Comparison of ENCODE assay signal across 8 mouse cellular contexts in the genomic region with DNA sequence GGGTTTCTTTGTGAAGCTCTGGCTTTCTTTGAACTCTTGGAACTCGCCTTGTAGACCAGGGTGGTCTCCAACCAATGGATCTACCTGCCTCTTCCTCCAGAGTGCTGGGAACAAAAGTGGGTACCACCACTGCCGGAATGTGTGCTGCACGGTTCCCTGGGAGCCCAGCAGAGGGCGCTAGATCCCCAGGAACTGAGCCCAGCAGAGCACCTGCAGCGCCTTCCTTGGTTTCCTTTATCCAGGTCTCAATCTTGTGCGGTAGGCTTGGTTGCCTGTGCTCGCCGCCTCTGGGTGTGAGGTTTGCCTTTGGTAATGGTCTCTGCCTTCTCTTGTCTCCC. TPM values are rescaled to one million over a fixed set of nuclear protein-coding genes. Genes with fewer than 3 reads are reported as not detected.
DNase-seq lines count a peak whose midpoint lies in the region; ATAC-seq lines count a peak whose summit lies in the region.

No protein-coding gene starts in this region.

- no peak overlapping the region for H3K4me3 ChIP-seq in heart, embryonic 12.5 days
- no peak overlapping the region for H3K4me3 ChIP-seq in midbrain, embryonic 14.5 days (replicated peaks; ENCODE audit: low read depth, low read length)

- H3K27ac ChIP-seq in heart, embryonic 12.5 days (ENCODE audit: poor library complexity, severe bottlenecking), result no peak overlapping the region
- no peak overlapping the region for H3K27ac ChIP-seq in midbrain, embryonic 14.5 days (replicated peaks; ENCODE audit: low read depth, low read length)

- no peaks in the 10 kb centered on the region for H3K9me3 ChIP-seq in heart, embryonic 12.5 days (replicated peaks)
- H3K9me3 ChIP-seq in midbrain, embryonic 14.5 days (ENCODE audit: control insufficient read depth, low read length), result no peaks in the 10 kb centered on the region

- H3K4me1 ChIP-seq in heart, embryonic 12.5 days (replicated peaks), result peaks cover 31% of the 10 kb centered on the region
- no peaks in the 10 kb centered on the region for H3K4me1 ChIP-seq in midbrain, embryonic 14.5 days (ENCODE audit: control insufficient read depth, insufficient read depth, low read length)

- WGBS in heart, embryonic 12.5 days, result 24% methylated on average over 8 of the region's 8 CpGs
- 15% methylated on average over 8 of the region's 8 CpGs for WGBS in midbrain, embryonic 14.5 days

- no peak; the same call in 1 of the 2 replicates for ATAC-seq in heart, embryonic 12.5 days (ENCODE audit: insufficient number of reproducible peaks, low FRiP score)
- no peak for ATAC-seq in midbrain, embryonic 14.5 days (ENCODE audit: low FRiP score, low TSS enrichment)

- H3K4me2 ChIP-seq in heart, embryonic 12.5 days, result no peak overlapping the region
- H3K4me2 ChIP-seq in midbrain, embryonic 14.5 days (ENCODE audit: low read length), result no peak overlapping the region

- no peaks in the 10 kb centered on the region for H3K27me3 ChIP-seq in heart, embryonic 12.5 days (replicated peaks)
- H3K27me3 ChIP-seq in midbrain, embryonic 14.5 days (ENCODE audit: control insufficient read depth, insufficient read depth, low read length), result no peaks in the 10 kb centered on the region

- H3K9ac ChIP-seq in heart, embryonic 12.5 days, result no peak overlapping the region
- no peak overlapping the region for H3K9ac ChIP-seq in midbrain, embryonic 14.5 days (replicated peaks; ENCODE audit: low read length)

- H3K36me3 ChIP-seq in heart, embryonic 12.5 days, result peaks cover 82% of the 10 kb centered on the region
- peaks cover 91% of the 10 kb centered on the region for H3K36me3 ChIP-seq in midbrain, embryonic 14.5 days (ENCODE audit: control insufficient read depth, insufficient read depth, low read length)

- peak; percentile 97 for DNase-seq in heart, adult 11 months
- peak; percentile 82 for DNase-seq in ZHBTc4 (ENCODE audit: low read depth, low spot score)
- DNase-seq in cerebellum, postnatal 4 days (ENCODE audit: low spot score in 2 of 2), result peak; percentile 68 to 81
- DNase-seq in heart, adult 9 months (ENCODE audit: low spot score in 2 of 2), result peak; percentile 55 to 78
- peak; percentile 73 to 78 for DNase-seq in left cerebral cortex, adult 18-20 months (ENCODE audit: low spot score in 2 of 2)
- DNase-seq in midbrain, embryonic 14.5 days, result peak; percentile 79
- DNase-seq in testis, postnatal 10 days (ENCODE audit: low spot score), result peak; percentile 85

RNA-seq across cellular contexts. Expression of gene Arpc3, which starts 9.6 kb away (rescaled TPM):
- polyA plus RNA-seq in heart, embryonic 12.5 days (2016; fragmentation: Nextera tagmentation; extraction: Ambion mirVana), result 105 and 109 TPM in 2 replicates
- 100 to 1,000 TPM; 194 to 229 TPM for total RNA-seq in left cerebral cortex, adult 18-20 months (2021)
- polyA plus RNA-seq in midbrain, embryonic 14.5 days (2014; fragmentation: Nextera tagmentation; extraction: Ambion mirVana), result 62.1 and 196 TPM in 2 replicates

RNA-seq across cellular contexts. Expression of gene Anapc7, which starts 20.2 kb away (rescaled TPM):
- 32.0 and 35.4 TPM in 2 replicates for polyA plus RNA-seq in heart, embryonic 12.5 days (2016; fragmentation: Nextera tagmentation; extraction: Ambion mirVana)
- 10 to 100 TPM; 32.2 to 35.0 TPM for total RNA-seq in left cerebral cortex, adult 18-20 months (2021)
- 27.5 and 39.6 TPM in 2 replicates for polyA plus RNA-seq in midbrain, embryonic 14.5 days (2014; fragmentation: Nextera tagmentation; extraction: Ambion mirVana)

RNA-seq across cellular contexts. Expression of gene Fam216a, which starts 29.1 kb away (rescaled TPM):
- 59.3 and 64.2 TPM in 2 replicates for polyA plus RNA-seq in heart, embryonic 12.5 days (2016; fragmentation: Nextera tagmentation; extraction: Ambion mirVana)
- total RNA-seq in left cerebral cortex, adult 18-20 months (2021), result 10 to 100 TPM; 67.8 to 75.3 TPM
- polyA plus RNA-seq in midbrain, embryonic 14.5 days (2014; fragmentation: Nextera tagmentation; extraction: Ambion mirVana), result 155 and 164 TPM in 2 replicates

RNA-seq across cellular contexts. Expression of gene Gpn3, which starts 29.6 kb away (rescaled TPM):
- polyA plus RNA-seq in heart, embryonic 12.5 days (2016; fragmentation: Nextera tagmentation; extraction: Ambion mirVana), result 58.7 and 59.1 TPM in 2 replicates
- total RNA-seq in left cerebral cortex, adult 18-20 months (2021), result 10 to 100 TPM; 24.9 to 27.6 TPM
- polyA plus RNA-seq in midbrain, embryonic 14.5 days (2014; fragmentation: Nextera tagmentation; extraction: Ambion mirVana), result 43.1 and 43.9 TPM in 2 replicates

RNA-seq across cellular contexts. Expression of gene Vps29, which starts 47.1 kb away (rescaled TPM):
- 219 and 232 TPM in 2 replicates for polyA plus RNA-seq in heart, embryonic 12.5 days (2016; fragmentation: Nextera tagmentation; extraction: Ambion mirVana)
- 100 to 1,000 TPM; 181 to 216 TPM for total RNA-seq in left cerebral cortex, adult 18-20 months (2021)
- 324 and 331 TPM in 2 replicates for polyA plus RNA-seq in midbrain, embryonic 14.5 days (2014; fragmentation: Nextera tagmentation; extraction: Ambion mirVana)
